Mouse (Mus musculus): ENCODE results near the gene Gm10392.

GRCm38 (mm10) chr11:77545261-77545660 is 26.3 kb upstream of the Gm10392 start:
- TF ChIP-seq POLR2A (IDR thresholded peaks at IDR 0.05; ENCODE audit: low read depth, low read length) (no peak), CTCF (conservative IDR thresholded peaks at IDR 0.05; ENCODE audit: insufficient read depth, insufficient read length, low read depth, low read length) (no peak)

Measured in kidney, adult 2 months (tissue).